Mouse (Mus musculus) right cerebral cortex, postnatal 4 days (tissue): ENCODE measurements around the gene Glrx2.
"Not testable (repeated sequence)": the region's sequence is repeated elsewhere in the genome, so short reads cannot be mapped to it uniquely, and the experiment has no call there.

Source experiments
- DNase-seq: peaks from one replicate; pipeline ENCODE4 v3.0.0-alpha.2; 2022

Glrx2 gene

DNA sequence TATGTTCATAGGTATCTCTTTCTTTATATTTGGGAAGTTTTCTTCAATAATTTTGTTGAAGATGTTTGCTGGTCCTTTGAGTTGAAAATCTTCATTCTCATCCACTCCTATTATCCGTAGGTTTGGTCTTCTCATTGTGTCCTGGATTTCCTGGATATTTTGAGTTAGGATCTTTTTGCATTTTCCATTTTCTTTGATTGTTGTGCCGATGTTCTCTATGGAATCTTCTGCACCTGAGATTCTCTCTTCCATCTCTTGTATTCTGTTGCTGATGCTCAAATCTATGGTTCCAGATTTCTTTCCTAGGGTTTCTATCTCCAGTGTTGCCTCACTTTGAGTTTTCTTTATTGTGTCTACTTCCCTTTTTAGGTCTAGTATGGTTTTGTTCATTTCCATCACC is at the start of gene Glrx2:
TSS of gene Glrx2 (plus strand) at position 301 of the 400 bp plus-strand sequence.
- DNase-seq, result not testable (repeated sequence)

GRCm38 (mm10) chr1:143675734-143676361 is 40.3 kb upstream of the Glrx2 start:
- DNase-seq, result no peak

- no peak for DNase-seq
Observed at GRCm38 (mm10) chr1:143681108-143681507, 35.0 kb upstream of the Glrx2 start.

DNA sequence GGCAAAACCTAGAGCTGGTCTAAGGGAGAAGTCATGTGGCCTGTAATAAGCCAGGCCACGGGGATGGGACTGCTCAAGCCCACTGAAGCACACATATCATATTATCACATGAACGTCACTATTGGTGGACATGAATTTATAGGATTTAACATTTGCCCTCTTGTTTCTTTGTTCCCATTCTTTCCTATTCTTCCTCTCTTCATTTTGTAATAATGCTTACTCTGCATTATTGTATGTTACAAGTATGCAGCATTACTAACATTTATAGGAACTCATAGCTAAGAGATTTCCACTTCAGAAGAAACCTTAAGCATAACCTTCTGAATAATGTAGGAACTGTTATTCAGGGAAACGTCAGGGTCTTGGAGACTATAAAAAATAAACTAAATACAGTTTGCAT is 31.3 kb upstream of the Glrx2 start:
- DNase-seq, result no peak

DNA sequence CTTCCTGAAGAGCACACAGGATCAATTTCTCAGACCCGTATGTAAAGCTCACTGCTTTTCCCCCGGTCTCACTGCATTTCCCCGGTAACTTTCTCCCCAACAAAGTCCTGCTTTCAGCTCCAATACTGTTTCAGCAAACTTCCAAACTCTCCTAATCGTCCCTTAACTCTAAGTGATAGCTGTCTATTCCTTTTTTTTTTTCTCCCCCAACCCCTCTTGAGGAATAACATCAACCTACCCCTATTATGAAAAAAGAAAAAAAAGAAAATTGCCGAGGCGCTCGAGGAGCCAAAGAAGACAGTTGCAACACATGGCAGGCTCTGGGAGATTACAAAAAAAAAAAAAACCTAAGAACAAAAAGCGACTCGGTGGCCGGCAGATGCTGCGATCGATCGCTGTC is 14.4 kb upstream of the Glrx2 start:
- DNase-seq, result no peak

GRCm38 (mm10) chr1:143702141-143702740 is 13.9 kb upstream of the Glrx2 start:
- no peak for DNase-seq

DNA sequence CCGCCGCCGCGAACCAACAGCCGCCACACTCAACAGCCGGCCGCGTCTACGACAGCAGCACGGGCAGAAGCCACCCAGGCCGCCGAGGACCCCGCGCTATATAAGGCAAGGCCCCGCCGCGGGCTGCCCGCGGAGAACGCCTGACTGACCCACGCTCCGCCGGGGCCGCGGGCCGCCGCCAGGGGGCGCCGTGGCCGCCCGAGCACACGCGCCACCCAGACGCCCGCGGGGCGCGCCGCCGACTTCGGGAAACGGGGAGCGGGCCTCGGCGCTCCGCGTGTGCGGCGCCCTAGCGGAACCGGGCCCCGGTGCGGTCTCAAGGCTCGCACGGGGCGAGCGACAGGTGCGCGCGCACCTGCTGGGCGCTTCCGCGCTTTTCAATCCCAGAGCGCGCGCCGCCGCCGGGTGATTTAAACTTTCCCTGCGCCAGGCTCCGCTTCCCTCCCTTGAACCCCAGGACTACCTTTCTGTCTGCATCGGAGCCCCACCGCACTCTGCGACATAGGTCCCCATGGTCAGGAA is 13.3 kb upstream of the Glrx2 start, which contains the start of gene Cdc73:
TSS of gene Cdc73 (minus strand) at position 153 of the 522 bp plus-strand sequence.
- peak; percentile 88 for DNase-seq

- DNase-seq, result no peak
Observed at GRCm38 (mm10) chr1:143707006-143707405, 9.1 kb upstream of the Glrx2 start.

DNA sequence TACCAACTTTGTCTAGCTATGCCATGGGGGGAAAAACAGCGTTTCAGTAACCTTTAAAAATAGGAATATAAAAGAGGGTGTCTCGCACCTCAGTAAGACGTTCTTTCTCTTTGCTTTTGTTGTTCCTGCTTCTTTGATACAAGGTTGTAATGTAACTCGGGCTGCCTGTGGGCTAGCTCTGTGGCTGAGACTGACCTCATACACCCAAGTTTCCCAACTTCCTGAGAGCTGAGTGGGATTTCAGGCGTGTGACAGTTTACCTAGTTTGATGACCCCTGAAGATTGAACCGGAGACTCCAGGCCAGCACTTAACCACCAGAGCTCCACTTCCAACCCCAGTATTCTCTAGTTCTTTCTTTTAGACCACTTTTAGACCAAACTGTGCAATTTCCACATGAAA is 7.8 kb upstream of the Glrx2 start:
- no peak for DNase-seq

GRCm38 (mm10) chr1:143709966-143710626 is 6.0 kb upstream of the Glrx2 start:
- DNase-seq, result no peak

DNA sequence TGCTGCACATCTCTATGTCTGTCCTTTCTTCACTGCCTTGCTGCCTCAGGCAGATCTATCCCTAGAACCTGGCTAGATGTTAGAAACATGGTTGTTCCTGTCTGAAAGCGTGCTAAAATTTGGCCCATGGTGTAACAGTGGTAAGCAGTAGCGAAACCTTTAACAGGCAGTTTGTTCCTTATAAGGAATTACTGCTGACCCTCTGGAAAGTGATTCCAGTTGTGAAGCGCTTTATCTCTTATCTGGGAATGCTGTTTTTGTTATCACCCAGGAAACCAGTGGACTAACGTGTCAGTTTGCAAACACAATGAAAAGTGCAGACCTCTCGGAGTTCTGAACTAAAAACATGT is 5.5 kb upstream of the Glrx2 start:
- DNase-seq, result no peak

- no peak for DNase-seq
Observed at GRCm38 (mm10) chr1:143724456-143725064, 8.4 kb downstream of the Glrx2 start.

DNA sequence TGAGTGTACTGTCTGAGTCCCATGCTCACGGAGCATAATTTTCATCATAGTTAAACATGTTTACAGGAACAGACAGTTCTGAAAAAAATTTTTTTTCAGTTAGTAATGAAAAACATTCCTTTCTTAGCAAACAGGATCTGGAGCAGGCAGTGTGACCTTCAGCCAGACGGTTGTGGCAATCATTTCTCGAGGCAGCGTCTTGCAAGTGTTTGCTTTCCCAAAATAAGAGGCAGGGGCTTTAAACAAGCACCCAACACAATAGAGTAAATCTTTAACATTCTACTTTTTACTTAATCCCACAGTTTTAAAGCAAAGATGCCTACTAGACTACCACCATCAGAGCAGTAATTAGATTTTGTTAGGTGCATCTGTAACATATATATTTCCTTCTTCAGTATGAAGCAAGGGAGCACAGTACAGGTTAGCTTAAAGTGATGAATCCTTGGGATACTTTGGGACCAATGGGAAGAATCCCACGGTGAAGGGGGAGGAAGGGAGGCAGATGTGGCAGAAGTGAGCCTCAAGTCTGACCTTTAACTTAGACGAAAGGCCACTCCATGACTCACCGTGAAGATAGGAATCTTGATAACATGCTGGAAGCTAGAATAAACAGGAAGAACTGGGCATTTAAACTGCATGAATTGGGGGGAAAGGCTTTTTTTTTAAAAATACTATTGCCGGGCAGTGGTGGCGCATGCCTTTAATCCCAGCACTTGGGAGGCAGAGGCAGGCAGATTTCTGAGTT is 11.7 kb downstream of the Glrx2 start:
- no peak for DNase-seq

DNA sequence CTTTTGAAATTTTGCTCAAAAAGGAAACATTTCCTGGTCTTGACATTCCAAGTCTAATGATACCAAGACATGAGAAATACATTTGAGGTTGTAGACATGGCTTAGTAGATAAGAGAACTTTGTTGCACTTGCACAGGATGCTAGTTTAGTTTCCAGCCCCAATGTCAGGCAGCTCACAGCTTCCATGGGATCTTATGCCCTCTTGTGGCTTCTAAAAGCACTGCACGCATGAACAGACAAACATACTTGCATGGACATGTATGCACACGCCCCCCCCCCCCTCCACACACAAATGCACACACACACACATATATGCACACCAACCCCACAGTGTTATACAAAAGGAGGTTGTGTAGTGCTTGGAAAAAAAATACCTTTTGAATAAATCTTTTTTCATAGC is 14.8 kb downstream of the Glrx2 start:
- DNase-seq, result no peak

GRCm38 (mm10) chr1:143731691-143732090 is 15.6 kb downstream of the Glrx2 start:
- no peak for DNase-seq

DNA sequence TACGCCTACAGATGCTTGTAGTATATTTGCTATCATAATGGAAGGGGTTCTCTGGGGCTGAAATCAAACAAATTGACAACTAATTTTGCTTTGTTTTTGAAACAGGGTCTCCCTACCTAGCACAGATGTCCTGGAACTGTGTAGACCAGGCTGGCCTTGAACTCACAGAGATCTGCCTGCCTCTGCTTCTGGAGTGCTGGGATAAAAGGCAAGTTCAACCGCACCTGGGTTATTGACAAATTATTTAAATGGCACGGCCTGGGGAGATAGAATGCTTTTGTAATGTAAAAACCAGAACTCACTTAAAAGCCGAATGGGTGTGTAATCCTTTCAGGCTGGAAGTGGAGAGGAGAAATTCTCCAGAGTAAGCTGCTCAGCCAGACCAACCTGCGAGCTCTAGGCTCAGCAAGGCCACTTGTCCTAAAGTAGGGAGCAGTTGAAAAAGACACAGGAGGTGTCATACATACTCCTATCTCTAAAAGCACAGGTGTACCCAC is 17.8 kb downstream of the Glrx2 start:
- DNase-seq, result no peak

DNA sequence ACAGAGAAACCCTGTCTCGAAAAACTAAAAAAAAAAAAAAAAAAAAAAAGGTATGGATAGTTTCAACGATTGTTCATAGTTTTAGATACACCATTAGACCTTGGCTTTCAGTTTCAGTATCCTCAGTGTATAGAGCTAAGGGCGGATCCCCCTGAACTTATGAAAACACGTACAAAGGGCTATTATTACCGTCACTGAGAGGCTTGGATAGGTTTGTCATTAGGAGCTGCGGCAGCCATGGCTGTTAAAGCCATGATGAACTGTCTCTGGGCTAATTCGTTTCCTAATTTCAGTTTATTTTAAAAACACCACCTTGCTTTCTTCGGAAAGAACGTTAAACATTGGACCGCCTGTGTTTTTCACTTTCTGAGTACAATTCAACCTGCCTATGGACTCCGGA is 22.7 kb downstream of the Glrx2 start:
- no peak for DNase-seq

DNA sequence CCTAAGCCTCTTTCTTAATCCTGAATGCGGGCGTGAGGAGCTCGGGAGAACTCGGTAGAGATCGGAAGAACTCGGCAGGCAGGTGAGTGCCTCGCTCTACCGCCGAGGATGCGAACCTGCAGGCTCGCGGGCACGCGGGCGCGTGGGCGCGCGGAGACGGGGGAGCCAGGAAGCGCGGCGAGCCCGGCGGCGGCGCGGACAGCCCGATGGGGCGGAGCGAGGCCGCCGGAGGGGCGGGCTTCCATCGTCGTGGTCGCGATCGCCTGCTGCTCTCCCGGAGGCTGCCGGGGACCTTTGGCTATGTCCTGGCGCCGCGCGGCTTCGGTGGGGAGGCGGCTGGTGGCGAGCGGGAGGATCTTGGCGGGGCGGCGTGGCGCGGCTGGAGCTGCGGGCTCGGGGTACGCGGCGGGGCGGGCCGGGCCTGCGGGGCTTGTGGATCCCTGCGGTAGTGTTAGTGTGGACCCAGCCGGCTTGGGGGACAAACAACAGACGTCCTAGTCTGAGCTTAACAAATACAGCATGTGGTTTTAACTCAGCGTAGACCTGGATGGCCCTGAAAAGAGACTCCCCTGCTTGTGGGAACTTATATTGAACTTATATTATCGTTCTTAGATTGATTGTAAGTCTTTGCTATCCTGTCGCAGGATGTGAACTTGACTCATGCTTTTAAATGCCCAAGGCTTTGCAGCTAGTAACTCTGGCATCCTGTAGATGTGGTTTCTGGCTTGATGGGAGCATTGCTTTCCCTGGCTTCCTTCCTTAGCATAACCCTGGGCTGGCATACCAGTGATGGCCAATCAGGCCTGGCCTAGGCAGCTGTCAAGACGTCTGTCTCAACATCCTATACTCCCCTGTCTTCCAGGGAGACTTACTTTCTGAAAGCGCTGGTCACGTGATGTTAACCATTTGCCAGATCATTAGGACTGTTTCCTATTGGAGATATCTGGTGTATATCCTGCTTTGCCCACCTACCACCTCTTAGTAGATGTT is 23.5 kb downstream of the Glrx2 start:
- DNase-seq, result peak; percentile 89

DNA sequence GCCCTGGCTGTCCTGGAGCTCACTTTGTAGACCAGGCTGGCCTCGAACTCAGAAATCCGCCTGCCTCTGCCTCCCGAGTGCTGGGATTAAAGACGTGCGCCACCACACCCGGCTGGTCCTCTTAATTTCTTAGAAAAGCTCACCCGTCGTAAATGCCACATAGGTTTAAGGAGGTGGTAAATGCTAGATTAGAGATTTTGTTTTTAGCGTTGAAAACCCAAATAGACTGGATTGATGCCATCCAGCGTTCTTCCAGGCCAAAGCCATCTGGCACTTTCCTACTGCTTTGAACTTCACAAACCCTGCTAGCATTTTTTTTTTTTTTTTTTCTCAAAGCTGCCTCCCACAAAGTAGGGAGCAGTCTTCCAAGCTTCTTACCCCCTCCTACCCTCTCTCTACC is 24.4 kb downstream of the Glrx2 start:
- no peak for DNase-seq

DNA sequence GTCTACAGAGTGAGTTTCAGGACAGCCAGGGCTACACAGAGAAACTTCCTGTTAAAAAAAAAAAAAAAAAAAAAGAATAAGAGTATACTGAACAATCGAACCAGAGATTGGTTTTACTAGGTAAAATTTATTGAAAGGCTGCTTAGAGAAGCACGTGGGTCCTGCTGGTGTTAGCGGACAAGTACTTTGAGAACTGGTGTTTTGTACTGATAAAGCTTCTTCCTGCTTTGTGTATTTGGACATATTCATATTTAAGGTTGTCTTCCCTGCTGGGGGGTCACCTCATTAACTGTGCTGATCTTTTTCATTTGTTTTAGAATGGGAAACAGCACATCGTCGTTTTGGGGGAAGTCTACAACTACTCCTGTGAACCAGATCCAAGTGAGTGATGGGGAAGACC is 25.2 kb downstream of the Glrx2 start:
- no peak for DNase-seq

DNA sequence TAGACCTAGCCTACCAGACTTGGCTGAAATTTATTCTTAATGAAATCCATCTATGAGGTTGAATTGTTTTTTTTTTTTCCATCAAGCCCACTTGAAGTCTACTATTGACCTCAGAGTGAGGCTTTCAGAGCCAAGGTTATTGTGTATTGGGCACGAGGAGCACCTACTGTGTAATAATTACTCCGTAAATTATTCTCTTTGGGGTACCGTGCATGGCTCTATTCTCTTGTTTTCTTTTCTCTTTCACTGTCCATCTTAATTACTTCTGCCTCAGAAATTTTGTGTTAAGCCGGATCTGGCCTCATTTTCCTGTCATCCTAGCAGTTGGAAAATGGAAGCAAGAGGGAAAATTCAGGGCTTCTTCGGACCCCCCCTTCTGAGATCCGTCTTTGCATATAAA is 26.0 kb downstream of the Glrx2 start:
- DNase-seq, result no peak

GRCm38 (mm10) chr1:143745871-143746270 is 29.7 kb downstream of the Glrx2 start:
- DNase-seq, result no peak
